Mouse (Mus musculus): ENCODE data around the gene Spz1. TPM values are rescaled to one million over a fixed set of nuclear protein-coding genes. Genes with fewer than 3 reads are reported as not detected.

Spz1 gene
- polyA plus RNA-seq, 1 experiment from 2014 or later: not detected

- H3K4me2 ChIP-seq (ENCODE audit: low read depth, low read length): no peak overlapping the region
Measured at GRCm38 (mm10) chr13:92584094-92584717, 8.2 kb upstream of the Spz1 start.

GRCm38 (mm10) chr13:92580220-92581043, 4.5 kb upstream of the Spz1 start:
- no peaks in the 10 kb centered on the region for H3K9me3 ChIP-seq (ENCODE audit: low read length)
- H3K4me3 ChIP-seq (ENCODE audit: low read depth, low read length): no peak overlapping the region
- TF ChIP-seq EP300 (IDR thresholded peaks at IDR 0.05; ENCODE audit: low read depth) (no peak), CTCF (IDR thresholded peaks at IDR 0.05; ENCODE audit: low read depth) (peak; percentile 86)
- no peaks in the 10 kb centered on the region for H3K36me3 ChIP-seq (replicated peaks; ENCODE audit: insufficient read depth, low read length)
- WGBS (ENCODE audit: insufficient replicate concordance): 31% methylated on average over 10 of the region's 10 CpGs
- H3K27ac ChIP-seq (ENCODE audit: low read depth): 0 out of 2 replicates have a peak overlapping the region, but pooled peaks have one; percentile 16
- ATAC-seq (peak; percentile 50), DNase-seq (peak; percentile 74)
- no peak overlapping the region; the same call in 1 of the 2 replicates for H3K9ac ChIP-seq (replicated peaks)
- H3K4me2 ChIP-seq (ENCODE audit: low read depth, low read length): peak overlapping the region; percentile 54
- peaks cover 6% of the 10 kb centered on the region for H3K4me1 ChIP-seq (ENCODE audit: insufficient read depth)
- H3K27me3 ChIP-seq (ENCODE audit: insufficient read depth, low read length): no peaks in the 10 kb centered on the region

More at GRCm38 (mm10) chr13:92584094-92584717, 8.2 kb upstream of the Spz1 start:
- Histone ChIP-seq H3K36me3 (replicated peaks; ENCODE audit: insufficient read depth, low read length) (no peaks in the 10 kb centered on the region), H3K27ac (ENCODE audit: low read depth) (no peak overlapping the region), H3K9ac (replicated peaks) (no peak overlapping the region), H3K4me1 (ENCODE audit: insufficient read depth) (peaks cover 7% of the 10 kb centered on the region), H3K9me3 (ENCODE audit: low read length) (no peaks in the 10 kb centered on the region), H3K4me3 (ENCODE audit: low read depth, low read length) (no peak overlapping the region), H3K27me3 (ENCODE audit: insufficient read depth, low read length) (no peaks in the 10 kb centered on the region)
- WGBS (ENCODE audit: insufficient replicate concordance): 70% methylated on average over 8 of the region's 8 CpGs
- no peak for ATAC-seq
- DNase-seq: no peak
- TF ChIP-seq CTCF (IDR thresholded peaks at IDR 0.05; ENCODE audit: low read depth) (no peak), EP300 (IDR thresholded peaks at IDR 0.05; ENCODE audit: low read depth) (no peak)

- H3K9ac ChIP-seq (replicated peaks): no peak overlapping the region
- no peak overlapping the region for H3K4me2 ChIP-seq (ENCODE audit: low read depth, low read length)
- no peaks in the 10 kb centered on the region for H3K36me3 ChIP-seq (replicated peaks; ENCODE audit: insufficient read depth, low read length)
- no peaks in the 10 kb centered on the region for H3K9me3 ChIP-seq (ENCODE audit: low read length)
- no peaks in the 10 kb centered on the region for H3K27me3 ChIP-seq (ENCODE audit: insufficient read depth, low read length)
- no peak overlapping the region for H3K27ac ChIP-seq (ENCODE audit: low read depth)
- TF ChIP-seq CTCF (IDR thresholded peaks at IDR 0.05; ENCODE audit: low read depth) (no peak), EP300 (IDR thresholded peaks at IDR 0.05; ENCODE audit: low read depth) (no peak)
- no peak for DNase-seq
- H3K4me3 ChIP-seq (ENCODE audit: low read depth, low read length): no peak overlapping the region
- WGBS (ENCODE audit: insufficient replicate concordance): 57% methylated on average over 4 of the region's 4 CpGs
- peaks cover 6% of the 10 kb centered on the region for H3K4me1 ChIP-seq (ENCODE audit: insufficient read depth)
- ATAC-seq: no peak
Measured at GRCm38 (mm10) chr13:92578210-92578609, 2.2 kb upstream of the Spz1 start.

GRCm38 (mm10) chr13:92576688-92577087, 716 bp upstream of the Spz1 start:
- no peak for TF ChIP-seq CTCF (IDR thresholded peaks at IDR 0.05; ENCODE audit: low read depth)
- TF ChIP-seq EP300 (IDR thresholded peaks at IDR 0.05; ENCODE audit: low read depth): no peak
- H3K36me3 ChIP-seq (replicated peaks; ENCODE audit: insufficient read depth, low read length): no peaks in the 10 kb centered on the region
- no peak overlapping the region for H3K9ac ChIP-seq (replicated peaks)
- H3K27ac ChIP-seq (ENCODE audit: low read depth): no peak overlapping the region
- no peaks in the 10 kb centered on the region for H3K27me3 ChIP-seq (ENCODE audit: insufficient read depth, low read length)
- H3K4me2 ChIP-seq (ENCODE audit: low read depth, low read length): no peak overlapping the region
- ATAC-seq (no peak), DNase-seq (no peak)
- H3K4me1 ChIP-seq (ENCODE audit: insufficient read depth): peaks cover 6% of the 10 kb centered on the region
- 44% methylated on average over 6 of the region's 6 CpGs for WGBS (ENCODE audit: insufficient replicate concordance)
- H3K4me3 ChIP-seq (ENCODE audit: low read depth, low read length): no peak overlapping the region
- no peaks in the 10 kb centered on the region for H3K9me3 ChIP-seq (ENCODE audit: low read length)

- Histone ChIP-seq H3K9me3 (ENCODE audit: low read length) (no peaks in the 10 kb centered on the region), H3K9ac (replicated peaks) (no peak overlapping the region), H3K4me1 (ENCODE audit: insufficient read depth) (no peaks in the 10 kb centered on the region), H3K27me3 (ENCODE audit: insufficient read depth, low read length) (no peaks in the 10 kb centered on the region), H3K36me3 (replicated peaks; ENCODE audit: insufficient read depth, low read length) (no peaks in the 10 kb centered on the region), H3K27ac (ENCODE audit: low read depth) (no peak overlapping the region), H3K4me3 (ENCODE audit: low read depth, low read length) (no peak overlapping the region), H3K4me2 (ENCODE audit: low read depth, low read length) (no peak overlapping the region)
- ATAC-seq (no peak), DNase-seq (no peak)
- 74% methylated on average over 5 of the region's 5 CpGs for WGBS (ENCODE audit: insufficient replicate concordance)
- TF ChIP-seq EP300 (IDR thresholded peaks at IDR 0.05; ENCODE audit: low read depth) (no peak), CTCF (IDR thresholded peaks at IDR 0.05; ENCODE audit: low read depth) (no peak)
Measured at GRCm38 (mm10) chr13:92559429-92559828, 16.5 kb downstream of the Spz1 start.

GRCm38 (mm10) chr13:92557229-92557628, 18.7 kb downstream of the Spz1 start:
- H3K9ac ChIP-seq (replicated peaks): no peak overlapping the region
- no peak overlapping the region for H3K27ac ChIP-seq (ENCODE audit: low read depth)
- H3K4me2 ChIP-seq (ENCODE audit: low read depth, low read length): no peak overlapping the region
- H3K9me3 ChIP-seq (ENCODE audit: low read length): peaks cover 2% of the 10 kb centered on the region; the same call in 1 of the 2 replicates
- ATAC-seq (no peak), DNase-seq (no peak)
- no peak overlapping the region for H3K4me3 ChIP-seq (ENCODE audit: low read depth, low read length)
- H3K36me3 ChIP-seq (replicated peaks; ENCODE audit: insufficient read depth, low read length): no peaks in the 10 kb centered on the region
- H3K27me3 ChIP-seq (ENCODE audit: insufficient read depth, low read length): no peaks in the 10 kb centered on the region
- no peaks in the 10 kb centered on the region for H3K4me1 ChIP-seq (ENCODE audit: insufficient read depth)
- 65% methylated on average over 2 of the region's 2 CpGs for WGBS (ENCODE audit: insufficient replicate concordance)
- TF ChIP-seq EP300 (IDR thresholded peaks at IDR 0.05; ENCODE audit: low read depth) (no peak), CTCF (IDR thresholded peaks at IDR 0.05; ENCODE audit: low read depth) (no peak)
